In the genomic region with DNA sequence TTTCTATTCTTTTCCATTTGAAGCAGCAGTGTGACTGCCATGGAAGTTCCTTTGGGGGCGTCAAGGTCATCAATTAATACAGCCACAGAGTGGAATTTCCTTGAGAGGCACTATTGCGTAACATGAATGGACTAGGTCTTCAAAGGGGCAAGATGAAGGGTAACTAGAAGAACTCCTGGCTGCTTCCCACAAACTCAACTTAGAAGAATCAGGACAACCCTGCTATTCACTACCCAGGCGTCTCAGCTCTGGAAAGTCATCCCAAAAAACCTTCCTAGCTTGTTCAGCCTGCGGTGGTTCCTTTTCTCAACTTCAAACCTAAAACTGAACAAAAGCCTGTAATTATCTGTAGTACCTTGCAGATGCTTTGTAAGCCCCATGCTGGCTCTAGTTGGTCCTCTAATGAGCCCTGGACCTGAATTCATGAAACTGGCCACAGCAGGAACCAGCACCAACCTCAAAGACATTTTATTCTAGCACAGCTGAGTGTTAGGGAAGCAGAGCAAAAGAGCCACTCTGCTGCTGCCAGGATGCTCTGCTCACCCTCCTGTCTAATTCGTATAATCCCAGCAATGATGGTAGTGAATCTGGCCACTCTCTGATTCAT, we compare ENCODE assay signal across 20 mouse cellular contexts. TPM values are rescaled to one million over a fixed set of nuclear protein-coding genes. Genes with fewer than 3 reads are reported as not detected.
DNase-seq lines count a peak whose midpoint lies in the region; TF ChIP-seq lines count a peak whose summit lies in the region.
"Had no signal": no experiment of that assay in that cellular context is flagged by ENCODE, and none has a peak within 500 bp of the region (broad histone marks: within the 10 kb centered on the region; RNA-seq: fewer than 3 reads in every experiment).

No protein-coding gene starts in this region.

- H3K27ac ChIP-seq in left cerebral cortex, adult 2 months, result peak overlapping the region; percentile 47; the same call in 1 of the 2 replicates
- H3K27ac ChIP-seq: kidney, postnatal 0 days; limb, embryonic 13.5 days; liver, embryonic 13.5 days; lung, embryonic 15.5 days; neural tube, embryonic 12.5 days; stomach, postnatal 0 days had no signal

- H3K4me3 ChIP-seq in left cerebral cortex, adult 2 months, result no peak overlapping the region
- H3K4me3 ChIP-seq: limb, embryonic 13.5 days; liver, embryonic 13.5 days; lung, embryonic 15.5 days; neural tube, embryonic 12.5 days had no signal

- no peak for TF ChIP-seq POLR2A in brain, embryonic 14.5 days (IDR thresholded peaks at IDR 0.05; ENCODE audit: borderline replicate concordance, extremely low read depth, insufficient read depth, insufficient read length, poor library complexity, severe bottlenecking)

- no peak for TF ChIP-seq CTCF in left cerebral cortex, adult 2 months (IDR thresholded peaks at IDR 0.05)
- TF ChIP-seq CTCF in brain, embryonic 14.5 days (IDR thresholded peaks at IDR 0.05; ENCODE audit: borderline replicate concordance, extremely low read depth, insufficient read depth, insufficient read length), result no peak

- DNase-seq in left cerebral cortex, adult 2 months (ENCODE audit: extremely low spot score in 1 of 2, low spot score in 2 of 2), result no peak
- no peak for DNase-seq in left cerebral cortex, postnatal 4 days
- DNase-seq in brain, embryonic 14.5 days (ENCODE audit: low read depth), result peak; percentile 57
- peak; percentile 7 to 15 for DNase-seq in frontal cortex, adult 2 months (ENCODE audit: extremely low spot score in 1 of 2, low spot score in 1 of 2)
- DNase-seq in layer of hippocampus, postnatal 14 days (ENCODE audit: low spot score in 2 of 2), result peak; percentile 14 to 64
- DNase-seq in cerebellum, adult 8-10 months, result no peak
- no peak for DNase-seq in kidney, postnatal 14 days
- DNase-seq: adrenal gland, adult 8-10 months; cerebellum, postnatal 10 days; embryo, embryonic 11 days; kidney, adult 11 months; liver, embryonic 13.5 days; lung, postnatal 4 days; right cerebral cortex, postnatal 25 days had no signal

- intact Hi-C loops in left cerebral cortex, adult 2 months (cut with DNase I), result no loop called here
- intact Hi-C loops in left cerebral cortex, postnatal 4 days (cut with DNase I), result no loop called here

RNA-seq across cellular contexts. Expression of a gene that starts 37.8 kb away (rescaled TPM):
- total RNA-seq in left cerebral cortex, adult 2 months (2021), result 100 to 1,000 TPM; 130 to 135 TPM
- total RNA-seq in left cerebral cortex, postnatal 4 days (2021), result 10 to 100 TPM; 32.4 to 49.9 TPM
- polyA plus RNA-seq in brain, embryonic 14.5 days (2012; rRNA removed), result 10.7 and 16.0 TPM in 2 replicates
- polyA plus RNA-seq in frontal cortex, adult 2 months (2012; rRNA removed), result 105 and 107 TPM in 2 replicates
- total RNA-seq in layer of hippocampus, postnatal 14 days (2021), result 10 to 100 TPM; 50.0 to 78.7 TPM
- total RNA-seq: hematopoietic stem cell, adult 5-6 weeks had no signal

Comparison
In these comparisons a context has a peak if more than half of its experiments do, and no peak if none do; other contexts are left out.
1. DNase-seq: peak in brain, embryonic 14.5 days (single experiment), frontal cortex, adult 2 months (2 of 2) and layer of hippocampus, postnatal 14 days (2 of 2); none in left cerebral cortex, adult 2 months (0 of 2), left cerebral cortex, postnatal 4 days (single experiment), cerebellum, adult 8-10 months (single experiment) and kidney, postnatal 14 days (single experiment).